Mouse (Mus musculus): ENCODE results near the gene Ccdc82.

GRCm38 (mm10) chr9:13307226-13307625 is 60.5 kb downstream of the Ccdc82 start:
- no peak for TF ChIP-seq POLR2A (IDR thresholded peaks at IDR 0.05; ENCODE audit: low read depth, low read length)
- no peak for TF ChIP-seq CTCF (IDR thresholded peaks at IDR 0.05; ENCODE audit: borderline replicate concordance, insufficient read depth, low read length)

All from embryonic fibroblast, embryonic 13.5 days (primary cell).